Mouse (Mus musculus) stomach, embryonic 14.5 days (tissue): ENCODE data around the gene Ank3. TPM values are rescaled to one million over a fixed set of nuclear protein-coding genes. Genes with fewer than 3 reads are reported as not detected.

Experiments used
- ATAC-seq: fragments of 200-750 bp; cut with Nextera tagmentation; 2 replicates; pipeline ENCODE4 v1.8.0; 2017; ENCODE audit warnings: low read depth, moderate TSS enrichment; ENCODE audit not compliant: insufficient number of reproducible peaks, insufficient read depth, low FRiP score
- H3K27ac ChIP-seq: fragments of 300-500 bp; sonication (generic); 2 replicates; pipeline ENCODE4 v1.5.1; 2014; ENCODE audit warnings: mild to moderate bottlenecking, low read length, moderate library complexity, mixed read lengths
- H3K27me3 ChIP-seq: fragments of 300-500 bp; sonication (generic); 2 replicates; pipeline ENCODE4 v1.6.1; 2014; ENCODE audit warnings: low read length, control low read depth, mixed read lengths; ENCODE audit not compliant: control insufficient read depth, insufficient read depth
- H3K36me3 ChIP-seq: fragments of 300-500 bp; sonication (generic); 2 replicates; pipeline ENCODE4 v1.6.1; 2014; ENCODE audit warnings: mild to moderate bottlenecking, control low read depth, low read length, moderate library complexity, mixed read lengths; ENCODE audit not compliant: control insufficient read depth, insufficient read depth
- H3K4me1 ChIP-seq: fragments of 300-500 bp; sonication (generic); 2 replicates; pipeline ENCODE4 v1.6.1; 2014; ENCODE audit warnings: low read length, control low read depth, mixed read lengths; ENCODE audit not compliant: control insufficient read depth, insufficient read depth
- H3K4me2 ChIP-seq: fragments of 300-500 bp; sonication (generic); replicated peaks from 2 replicates; pipeline ENCODE4 v1.6.1; 2014; ENCODE audit warnings: low read depth, low read length, control low read depth
- H3K4me3 ChIP-seq: fragments of 300-500 bp; sonication (generic); 2 replicates; pipeline ENCODE4 v1.5.1; 2014; ENCODE audit warnings: low read depth, low read length, control low read depth
- H3K9ac ChIP-seq: fragments of 300-500 bp; sonication (generic); replicated peaks from 2 replicates; pipeline ENCODE4 v1.6.1; 2014; ENCODE audit warnings: low read depth, mild to moderate bottlenecking, control low read depth, low read length, moderate library complexity, mixed read lengths
- H3K9me3 ChIP-seq: fragments of 300-500 bp; sonication (generic); 2 replicates; pipeline ENCODE4 v1.6.1; 2016; ENCODE audit warnings: low read depth, low read length, control low read depth; ENCODE audit not compliant: control insufficient read depth
- WGBS: fragments of 180-500 bp; shearing (Covaris S2); extraction: QIAGEN DNeasy Blood & Tissue Kit; methylation state at CpG from one replicate; pipeline ENCODE4 v1.1.7; 2014; 5-methylcytosine and 5-hydroxymethylcytosine counted together
- polyA plus RNA-seq: library from polyadenylated mRNA; unstranded; fragments of >200 nt; fragmentation: Nextera tagmentation; extraction: Ambion mirVana; gene quantifications from 2 replicates; pipeline ENCODE4 v1.2.1, GENCODE M21; 2014

The Ank3 gene
- polyA plus RNA-seq, 1 experiment from 2014 or later, result 46.1 TPM

DNA sequence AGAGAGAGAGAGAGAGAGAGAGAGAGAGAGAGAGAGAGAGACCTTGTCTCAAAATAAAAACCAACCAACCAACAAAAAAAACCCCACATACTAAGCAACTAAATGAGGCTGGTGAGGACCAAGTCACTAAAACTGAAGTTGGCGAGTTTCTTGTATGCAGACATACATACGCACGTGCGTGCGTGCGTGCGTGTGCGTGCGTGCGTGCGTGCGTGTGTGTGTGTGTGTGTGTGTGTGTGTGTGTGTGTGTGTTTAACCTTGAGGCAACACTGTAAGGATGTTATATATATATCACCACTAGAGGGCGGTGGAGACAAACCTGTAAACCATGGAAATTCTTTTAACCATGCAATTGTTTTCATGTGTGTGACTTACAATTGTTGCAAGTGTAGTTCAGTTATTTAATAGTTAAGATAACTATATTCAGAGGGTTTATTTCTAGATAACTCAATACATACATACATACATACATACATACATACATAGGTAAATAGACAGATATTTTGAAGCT is 31.6 kb upstream of the Ank3 start:
- no peak for ATAC-seq
- WGBS, result 78% methylated on average over 13 of the region's 13 CpGs

DNA sequence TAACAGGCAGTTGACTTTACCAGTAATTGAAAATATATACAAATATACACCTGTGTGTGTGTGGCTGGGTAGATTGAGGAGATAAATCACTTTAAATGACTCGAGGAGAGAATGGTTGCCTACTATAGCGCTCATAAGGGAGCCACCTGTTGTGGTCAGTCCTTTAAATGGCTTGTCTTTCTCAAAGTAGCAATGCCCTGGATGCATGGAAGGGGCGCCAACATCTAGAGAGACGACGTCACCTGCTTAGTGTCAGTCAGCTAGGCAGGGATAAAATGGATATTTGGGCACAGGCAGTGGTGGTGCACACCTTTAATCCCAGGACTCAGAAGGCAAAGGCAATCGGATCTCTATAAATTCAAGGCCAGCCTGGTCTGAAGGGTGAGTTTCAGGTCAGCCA is 29.3 kb upstream of the Ank3 start:
- 77% methylated on average over 6 of the region's 6 CpGs for WGBS
- no peaks in the 10 kb centered on the region for H3K27me3 ChIP-seq
- no peaks in the 10 kb centered on the region for H3K36me3 ChIP-seq
- no peaks in the 10 kb centered on the region for H3K9me3 ChIP-seq
- no peak for ATAC-seq
- no peaks in the 10 kb centered on the region for H3K4me1 ChIP-seq
- H3K4me3 ChIP-seq, result no peak overlapping the region
- no peak overlapping the region for H3K9ac ChIP-seq
- H3K27ac ChIP-seq, result no peak overlapping the region
- no peak overlapping the region for H3K4me2 ChIP-seq

More for the DNA sequence above, 31.6 kb upstream of the Ank3 start:
- Histone ChIP-seq H3K27me3 (no peaks in the 10 kb centered on the region), H3K4me2 (no peak overlapping the region), H3K9ac (no peak overlapping the region), H3K27ac (no peak overlapping the region), H3K36me3 (no peaks in the 10 kb centered on the region), H3K9me3 (no peaks in the 10 kb centered on the region), H3K4me3 (no peak overlapping the region), H3K4me1 (no peaks in the 10 kb centered on the region)

DNA sequence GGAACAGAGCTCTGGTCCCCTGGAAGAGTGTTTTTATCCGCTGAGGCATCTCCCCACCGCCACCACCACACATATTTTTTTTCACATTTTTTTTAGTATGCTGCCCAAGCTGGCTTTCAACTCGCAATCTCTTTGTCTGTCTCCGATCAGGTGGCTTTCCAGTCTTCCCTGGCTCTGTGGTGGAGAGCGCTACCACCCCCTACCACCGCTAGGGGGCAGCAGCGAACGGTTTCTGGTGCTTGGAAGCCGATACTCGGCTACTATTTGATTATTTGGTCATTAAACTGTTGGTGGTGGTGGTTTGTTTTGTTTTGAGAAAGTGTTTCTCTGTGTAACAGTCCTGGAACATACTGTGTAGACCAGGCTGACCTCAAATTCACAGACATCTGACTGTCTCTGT is 27.1 kb upstream of the Ank3 start:
- Histone ChIP-seq H3K27me3 (no peaks in the 10 kb centered on the region), H3K4me2 (no peak overlapping the region), H3K9me3 (no peaks in the 10 kb centered on the region), H3K9ac (no peak overlapping the region), H3K27ac (no peak overlapping the region), H3K4me3 (no peak overlapping the region), H3K4me1 (no peaks in the 10 kb centered on the region), H3K36me3 (no peaks in the 10 kb centered on the region)
- no peak for ATAC-seq
- WGBS, result 18% methylated on average over 10 of the region's 10 CpGs

DNA sequence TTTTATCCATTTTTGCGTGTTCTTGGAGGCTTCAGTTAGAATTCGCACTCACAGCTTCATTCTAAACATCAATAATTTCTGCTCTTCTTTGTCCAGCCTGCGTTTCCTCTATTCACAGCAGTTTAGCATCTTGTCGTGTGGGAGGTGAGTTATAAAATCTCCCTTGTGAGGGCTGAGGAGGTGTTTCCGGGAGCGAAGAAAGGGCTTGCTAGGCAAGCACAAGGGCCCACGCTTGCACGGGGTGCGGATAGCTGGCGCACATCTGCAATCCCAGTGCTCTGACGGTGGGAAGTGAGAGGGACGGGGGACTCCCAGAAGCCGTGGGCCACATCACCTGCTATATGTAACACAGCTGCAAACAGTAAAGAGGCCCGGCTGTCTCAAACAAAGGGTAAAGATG is 26.5 kb upstream of the Ank3 start:
- Histone ChIP-seq H3K4me3 (no peak overlapping the region), H3K27ac (no peak overlapping the region), H3K4me1 (no peaks in the 10 kb centered on the region), H3K4me2 (no peak overlapping the region), H3K9ac (no peak overlapping the region), H3K9me3 (no peaks in the 10 kb centered on the region), H3K27me3 (no peaks in the 10 kb centered on the region), H3K36me3 (no peaks in the 10 kb centered on the region)
- WGBS, result 82% methylated on average over 14 of the region's 14 CpGs
- ATAC-seq, result no peak

DNA sequence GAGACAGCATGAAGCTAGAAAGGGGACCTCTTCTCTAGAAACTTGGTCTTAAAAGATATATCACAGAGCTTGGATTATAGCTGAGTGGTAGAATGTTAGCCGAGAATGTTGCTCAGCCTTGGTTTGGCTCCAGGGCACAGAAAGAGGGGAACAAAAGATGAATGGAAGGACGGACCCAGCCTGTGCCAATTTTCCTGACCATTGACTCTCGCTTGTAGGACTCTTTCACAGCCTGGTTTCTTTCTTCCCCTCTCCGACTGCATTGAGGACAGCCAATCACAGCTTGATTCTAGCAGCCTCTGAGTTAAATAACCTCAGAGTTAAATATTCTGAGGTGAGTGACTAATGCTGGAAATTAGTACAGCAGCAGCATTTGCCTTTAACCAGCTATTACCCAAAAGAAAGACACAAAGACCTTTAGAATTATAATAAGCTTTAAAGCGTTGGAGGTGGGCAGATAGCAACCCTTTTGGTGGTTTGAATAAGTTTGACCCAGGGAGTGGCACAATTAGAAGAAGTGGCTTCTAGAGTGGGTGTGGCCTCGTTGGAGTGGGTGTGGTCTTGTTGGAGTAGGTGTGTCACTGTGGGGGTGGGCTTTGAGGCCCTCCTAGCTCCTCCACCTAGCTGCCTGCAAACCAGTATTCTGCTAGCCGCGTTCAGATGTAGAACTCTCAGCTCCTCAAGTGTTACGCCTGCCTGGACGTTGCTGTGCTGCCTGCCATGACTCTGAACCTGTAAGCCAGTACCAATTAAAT is 24.6 kb upstream of the Ank3 start:
- Histone ChIP-seq H3K4me1 (no peaks in the 10 kb centered on the region), H3K36me3 (no peaks in the 10 kb centered on the region), H3K27ac (no peak overlapping the region), H3K9me3 (no peaks in the 10 kb centered on the region), H3K27me3 (no peaks in the 10 kb centered on the region), H3K9ac (no peak overlapping the region), H3K4me3 (no peak overlapping the region), H3K4me2 (no peak overlapping the region)
- ATAC-seq, result no peak
- 66% methylated on average over 10 of the region's 10 CpGs for WGBS

DNA sequence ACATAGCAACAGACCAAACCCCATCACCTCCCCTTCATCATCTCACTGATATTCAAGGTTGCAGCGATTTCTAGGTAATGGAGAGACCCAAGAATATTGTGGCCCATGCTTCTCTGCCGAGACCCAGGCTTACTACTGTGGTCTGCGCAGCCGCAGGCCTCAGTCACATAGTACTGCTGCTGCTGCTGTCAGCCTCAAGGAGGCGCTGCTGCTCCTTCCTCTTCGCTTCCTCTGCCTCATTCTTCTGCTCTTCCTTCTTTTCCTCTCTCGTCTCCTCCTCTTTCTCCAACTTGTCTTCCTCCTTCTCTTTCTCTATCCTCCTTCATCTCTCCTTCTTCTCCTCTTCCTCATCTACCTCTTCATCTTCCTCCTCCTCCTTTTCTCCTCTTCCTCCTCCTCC is 23.4 kb upstream of the Ank3 start:
- no peaks in the 10 kb centered on the region for H3K9me3 ChIP-seq
- H3K27me3 ChIP-seq, result no peaks in the 10 kb centered on the region
- no peaks in the 10 kb centered on the region for H3K4me1 ChIP-seq
- 55% methylated on average over 7 of the region's 7 CpGs for WGBS
- no peak overlapping the region for H3K4me2 ChIP-seq
- no peak overlapping the region for H3K4me3 ChIP-seq
- H3K9ac ChIP-seq, result no peak overlapping the region
- no peaks in the 10 kb centered on the region for H3K36me3 ChIP-seq
- ATAC-seq, result no peak
- H3K27ac ChIP-seq, result no peak overlapping the region

DNA sequence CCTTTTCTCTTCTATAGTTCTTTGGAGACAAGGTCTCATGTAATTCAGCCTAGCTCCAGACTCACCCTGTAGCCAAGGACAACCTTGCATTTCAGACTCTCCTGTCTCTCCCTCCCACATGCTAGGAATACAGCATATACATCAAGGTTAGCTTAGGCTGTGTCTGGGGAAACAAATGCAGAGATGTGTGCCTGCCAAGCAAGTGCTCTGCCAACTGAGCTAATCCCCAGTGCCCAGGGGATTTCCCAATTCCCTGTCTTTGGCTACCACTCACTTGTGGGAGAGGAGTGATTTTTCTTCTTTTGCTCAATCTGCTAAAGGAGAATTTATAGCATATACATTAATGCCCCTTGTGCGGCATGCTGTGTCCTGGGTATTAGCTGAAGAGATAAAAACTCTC is 15.4 kb upstream of the Ank3 start:
- no peak overlapping the region for H3K4me2 ChIP-seq
- no peak overlapping the region for H3K4me3 ChIP-seq
- WGBS, result 80% methylated on average over 1 of the region's 1 CpGs
- H3K9ac ChIP-seq, result no peak overlapping the region
- no peak for ATAC-seq
- H3K9me3 ChIP-seq, result no peaks in the 10 kb centered on the region
- H3K27ac ChIP-seq, result no peak overlapping the region
- H3K4me1 ChIP-seq, result no peaks in the 10 kb centered on the region
- H3K27me3 ChIP-seq, result no peaks in the 10 kb centered on the region
- H3K36me3 ChIP-seq, result no peaks in the 10 kb centered on the region

DNA sequence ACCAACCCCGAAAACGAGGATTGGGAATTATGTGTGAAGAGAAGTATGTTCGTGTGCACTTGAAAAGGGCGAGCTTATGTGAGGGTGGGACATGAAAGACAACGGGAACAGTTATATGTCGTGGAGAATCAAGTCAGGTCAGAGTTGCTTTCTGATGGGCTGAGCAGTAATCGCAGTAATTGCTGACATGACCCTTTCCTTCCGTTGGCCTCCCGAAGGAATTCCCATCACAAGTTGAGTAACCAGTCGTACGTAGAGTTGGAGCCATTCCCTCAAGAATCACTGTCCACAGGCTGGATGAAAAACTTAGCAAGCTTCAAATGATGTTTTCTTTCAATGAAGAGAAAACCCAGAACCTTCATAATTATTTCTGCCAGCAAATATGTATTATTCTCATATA is 13.9 kb upstream of the Ank3 start:
- Histone ChIP-seq H3K4me2 (no peak overlapping the region), H3K4me3 (no peak overlapping the region), H3K9me3 (no peaks in the 10 kb centered on the region), H3K9ac (no peak overlapping the region), H3K4me1 (no peaks in the 10 kb centered on the region), H3K36me3 (no peaks in the 10 kb centered on the region), H3K27me3 (no peaks in the 10 kb centered on the region), H3K27ac (no peak overlapping the region)
- 79% methylated on average over 11 of the region's 11 CpGs for WGBS
- ATAC-seq, result no peak

DNA sequence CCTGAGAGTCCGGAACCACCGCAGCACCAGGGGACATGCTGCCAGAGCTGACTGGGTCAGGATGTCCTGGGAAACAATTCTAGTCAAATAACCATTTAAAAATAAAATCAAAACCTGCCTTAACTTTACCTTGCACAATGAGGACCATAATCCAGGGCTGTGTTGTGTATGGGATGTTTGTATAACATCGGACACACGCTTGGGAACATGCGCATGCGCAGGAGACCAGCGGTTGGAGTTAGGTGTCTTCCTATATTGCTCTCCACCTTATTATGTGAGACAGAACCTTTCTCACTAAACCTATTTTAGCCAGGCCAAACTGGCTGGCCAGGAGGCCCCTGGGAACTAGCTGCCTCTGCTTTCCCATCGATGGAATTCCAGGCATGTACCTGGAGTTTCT is 13.4 kb upstream of the Ank3 start:
- Histone ChIP-seq H3K4me1 (no peaks in the 10 kb centered on the region), H3K4me3 (no peak overlapping the region), H3K9me3 (no peaks in the 10 kb centered on the region), H3K4me2 (no peak overlapping the region), H3K27ac (no peak overlapping the region), H3K9ac (no peak overlapping the region), H3K27me3 (no peaks in the 10 kb centered on the region), H3K36me3 (no peaks in the 10 kb centered on the region)
- ATAC-seq, result no peak
- 90% methylated on average over 8 of the region's 8 CpGs for WGBS
